Mouse (Mus musculus): ENCODE measurements around the gene Pxn. TPM values are rescaled to one million over a fixed set of nuclear protein-coding genes. Genes with fewer than 3 reads are reported as not detected.

Gene Pxn
- polyA plus RNA-seq, 1 experiment = 25.7 TPM

DNA sequence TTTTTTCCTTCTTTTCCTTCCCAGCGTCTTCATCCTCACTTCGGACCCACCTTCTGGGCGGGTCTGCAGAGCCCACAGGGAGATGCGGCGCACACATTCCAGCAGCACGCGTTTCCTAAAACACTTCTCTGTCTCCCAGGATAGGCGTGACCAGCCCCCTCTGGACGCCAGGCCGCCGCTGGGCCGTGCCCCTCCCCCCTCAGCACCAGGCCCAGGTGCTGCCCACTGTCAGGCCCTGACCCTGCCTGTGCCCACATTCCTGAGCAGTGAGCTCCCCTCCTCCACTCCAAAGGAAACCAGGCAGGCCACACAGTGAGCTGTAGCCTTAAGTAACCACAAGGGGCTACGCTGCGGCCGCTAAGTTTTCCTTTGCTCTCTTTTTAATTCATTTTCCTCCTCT is 17.5 kb downstream of the Pxn start:
- Histone ChIP-seq H3K27ac (ENCODE audit: insufficient read depth, low read length) (no peak overlapping the region), H3K4me3 (ENCODE audit: insufficient read depth, low read length) (no peak overlapping the region), H3K4me1 (ENCODE audit: control insufficient read depth, insufficient read depth, low read length) (peaks cover 26% of the 10 kb centered on the region)
- TF ChIP-seq POLR2A (IDR thresholded peaks at IDR 0.05; ENCODE audit: low read depth, low read length) = no peak
- no peak for TF ChIP-seq CTCF (IDR thresholded peaks at IDR 0.05; ENCODE audit: borderline replicate concordance, insufficient read depth, low read length)

DNA sequence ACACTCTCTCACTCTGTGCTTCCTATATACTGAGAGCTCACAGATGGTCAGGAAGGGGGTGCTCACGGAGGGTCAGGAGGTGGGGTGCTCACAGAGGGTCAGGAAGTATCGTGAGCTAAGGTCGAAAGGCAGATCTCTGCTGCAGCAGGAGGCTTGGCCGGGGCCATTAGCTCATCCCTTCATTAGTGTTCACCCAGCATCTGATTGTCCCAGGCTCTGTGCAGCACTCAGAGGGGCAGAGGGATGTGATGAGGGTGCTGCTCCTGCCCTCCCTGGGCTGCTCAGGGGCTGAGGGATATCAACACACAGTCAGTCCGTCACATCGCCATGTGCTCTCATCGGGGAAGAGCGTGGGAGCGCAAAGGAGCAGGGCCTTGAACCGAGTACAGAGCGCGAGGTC is 18.0 kb downstream of the Pxn start:
- Histone ChIP-seq H3K27ac (ENCODE audit: insufficient read depth, low read length) (no peak overlapping the region), H3K4me3 (ENCODE audit: insufficient read depth, low read length) (no peak overlapping the region)
- TF ChIP-seq CTCF (IDR thresholded peaks at IDR 0.05; ENCODE audit: borderline replicate concordance, insufficient read depth, low read length) = no peak
- TF ChIP-seq POLR2A (IDR thresholded peaks at IDR 0.05; ENCODE audit: low read depth, low read length) = no peak

DNA sequence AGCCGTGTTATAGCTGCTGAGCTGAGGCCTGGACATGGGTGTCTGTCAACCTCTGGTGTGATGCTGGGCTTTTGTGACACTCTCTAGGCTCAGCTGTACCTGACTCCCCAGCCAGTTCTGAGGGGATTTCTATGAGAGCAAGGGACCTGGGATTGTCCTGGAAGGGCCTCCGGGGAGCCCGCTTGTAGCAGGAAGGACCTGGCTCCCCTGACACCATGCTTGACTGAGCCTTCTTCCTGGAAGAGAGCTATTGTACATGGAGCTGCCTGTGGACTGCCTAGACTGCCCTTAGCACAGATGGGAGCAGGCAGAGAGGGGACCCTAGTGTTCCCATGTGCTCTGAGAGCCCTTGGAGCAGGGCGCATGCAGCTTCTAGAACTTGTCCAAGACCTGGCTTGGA is 18.9 kb downstream of the Pxn start:
- peaks cover 31% of the 10 kb centered on the region for H3K4me1 ChIP-seq (ENCODE audit: control insufficient read depth, insufficient read depth, low read length)

More for the DNA sequence above, 18.0 kb downstream of the Pxn start:
- peaks cover 29% of the 10 kb centered on the region for H3K4me1 ChIP-seq (ENCODE audit: control insufficient read depth, insufficient read depth, low read length)

DNA sequence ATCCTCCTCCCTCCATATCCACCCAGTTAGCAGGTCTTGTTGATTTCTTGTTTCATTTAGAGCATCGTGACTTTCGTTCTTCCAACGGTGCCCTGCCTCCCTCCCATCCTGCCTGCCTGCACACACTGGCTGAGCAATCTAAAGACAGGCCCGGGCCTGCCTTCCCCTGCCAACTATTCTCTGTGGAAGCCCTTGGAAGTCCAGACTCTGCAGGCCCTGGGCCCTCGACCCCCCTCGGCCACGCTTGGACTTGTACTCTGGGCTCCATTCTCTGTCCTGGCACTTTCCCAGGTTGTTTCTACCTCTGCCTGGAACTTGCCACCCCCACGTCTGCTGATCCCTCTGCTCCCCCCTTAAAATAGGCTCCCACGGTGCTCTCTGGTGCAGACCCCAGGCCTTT is 19.5 kb downstream of the Pxn start:
- Histone ChIP-seq H3K27ac (ENCODE audit: insufficient read depth, low read length) (no peak overlapping the region), H3K4me3 (ENCODE audit: insufficient read depth, low read length) (no peak overlapping the region), H3K4me1 (ENCODE audit: control insufficient read depth, insufficient read depth, low read length) (peaks cover 33% of the 10 kb centered on the region)
- TF ChIP-seq CTCF (IDR thresholded peaks at IDR 0.05; ENCODE audit: borderline replicate concordance, insufficient read depth, low read length) = no peak
- TF ChIP-seq POLR2A (IDR thresholded peaks at IDR 0.05; ENCODE audit: low read depth, low read length) = no peak

More for the DNA sequence above, 18.9 kb downstream of the Pxn start:
- H3K4me3 ChIP-seq (ENCODE audit: insufficient read depth, low read length) = no peak overlapping the region
- H3K27ac ChIP-seq (ENCODE audit: insufficient read depth, low read length) = no peak overlapping the region
- TF ChIP-seq POLR2A (IDR thresholded peaks at IDR 0.05; ENCODE audit: low read depth, low read length) (no peak), CTCF (IDR thresholded peaks at IDR 0.05; ENCODE audit: borderline replicate concordance, insufficient read depth, low read length) (no peak)

DNA sequence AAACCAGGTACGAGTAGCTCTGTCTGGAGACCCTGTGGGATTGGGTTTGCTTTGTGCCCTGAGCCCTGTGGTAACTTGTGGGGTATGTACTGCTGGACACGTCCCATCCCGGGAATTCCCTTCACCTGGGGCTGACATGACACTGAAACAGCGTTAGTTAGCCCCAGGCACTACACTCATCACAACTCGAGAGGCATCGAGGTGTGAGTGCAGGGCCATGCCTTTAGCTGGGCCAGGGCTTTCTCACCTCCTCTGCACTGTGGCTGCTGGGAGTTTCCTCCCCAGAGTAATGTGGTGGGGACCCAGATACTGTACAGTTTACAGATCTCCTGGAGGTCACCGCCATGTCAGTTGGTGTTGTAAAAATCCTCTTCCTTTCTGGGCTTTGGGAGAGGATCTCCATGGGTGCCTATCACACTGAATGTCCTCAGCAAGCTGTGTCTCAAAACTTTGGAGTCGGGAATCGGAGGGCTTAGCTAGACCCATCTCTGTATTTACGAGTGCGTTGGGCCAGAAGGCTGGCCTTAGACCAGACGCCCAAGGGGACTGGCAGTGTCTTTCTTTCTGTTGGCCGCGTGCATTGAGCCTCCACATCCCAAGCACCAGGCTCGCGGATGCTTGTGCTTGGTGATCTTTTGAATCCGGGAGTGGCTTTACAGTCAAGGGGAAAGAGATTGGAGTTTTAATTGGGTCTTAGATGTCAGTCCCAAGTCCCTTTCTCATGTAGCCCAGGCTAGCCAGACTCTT is 20.2 kb downstream of the Pxn start:
- no peak overlapping the region for H3K4me3 ChIP-seq (ENCODE audit: insufficient read depth, low read length)
- peaks cover 35% of the 10 kb centered on the region for H3K4me1 ChIP-seq (ENCODE audit: control insufficient read depth, insufficient read depth, low read length)
- no peak overlapping the region for H3K27ac ChIP-seq (ENCODE audit: insufficient read depth, low read length)
- no peak for TF ChIP-seq CTCF (IDR thresholded peaks at IDR 0.05; ENCODE audit: borderline replicate concordance, insufficient read depth, low read length)

DNA sequence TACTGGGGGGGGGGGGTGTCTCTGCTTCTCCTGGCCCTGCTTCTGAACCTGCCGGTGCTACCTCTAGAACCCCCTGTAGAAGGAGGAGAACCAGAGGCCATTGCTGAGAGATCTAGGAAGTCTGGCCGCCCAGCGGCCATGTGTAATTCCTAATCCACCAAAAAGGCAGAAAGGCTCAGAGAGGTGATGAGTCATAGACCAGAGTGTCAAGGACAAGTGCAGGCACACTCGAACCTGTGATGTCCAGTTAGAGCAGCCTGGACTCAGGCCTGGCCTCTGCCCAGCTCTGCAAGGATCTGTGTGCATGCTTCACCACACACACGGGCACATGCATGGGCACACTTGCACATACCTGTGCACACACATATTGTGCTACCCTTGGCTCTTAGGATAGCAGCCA is 21.7 kb downstream of the Pxn start:
- H3K4me1 ChIP-seq (ENCODE audit: control insufficient read depth, insufficient read depth, low read length) = peaks cover 35% of the 10 kb centered on the region
- no peak overlapping the region for H3K4me3 ChIP-seq (ENCODE audit: insufficient read depth, low read length)
- H3K27ac ChIP-seq (ENCODE audit: insufficient read depth, low read length) = no peak overlapping the region

DNA sequence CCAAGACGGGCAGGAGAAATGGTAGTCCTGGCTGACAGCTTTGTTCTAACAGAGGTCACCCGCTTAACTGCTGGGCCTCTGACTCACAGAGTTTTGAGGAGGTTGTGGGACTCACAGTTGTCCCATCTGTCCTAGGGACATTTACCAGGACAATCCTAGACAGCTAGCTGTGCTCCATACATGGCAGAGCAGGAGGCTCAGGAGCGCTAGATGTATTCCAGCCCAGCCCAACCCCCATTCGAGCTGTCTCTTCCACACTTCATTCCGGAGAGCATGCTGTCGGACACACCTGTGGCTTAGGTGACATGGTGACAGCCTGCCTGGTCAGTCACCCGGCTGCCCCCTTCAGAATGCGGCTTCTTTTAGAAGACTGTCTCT is 22.9 kb downstream of the Pxn start:
- TF ChIP-seq POLR2A (IDR thresholded peaks at IDR 0.05; ENCODE audit: low read depth, low read length) = no peak
- no peak for TF ChIP-seq CTCF (IDR thresholded peaks at IDR 0.05; ENCODE audit: borderline replicate concordance, insufficient read depth, low read length)
- Histone ChIP-seq H3K27ac (ENCODE audit: insufficient read depth, low read length) (no peak overlapping the region), H3K4me1 (ENCODE audit: control insufficient read depth, insufficient read depth, low read length) (peaks cover 35% of the 10 kb centered on the region), H3K4me3 (ENCODE audit: insufficient read depth, low read length) (no peak overlapping the region)

More for the DNA sequence above, 21.7 kb downstream of the Pxn start:
- no peak for TF ChIP-seq CTCF (IDR thresholded peaks at IDR 0.05; ENCODE audit: borderline replicate concordance, insufficient read depth, low read length)
- TF ChIP-seq POLR2A (IDR thresholded peaks at IDR 0.05; ENCODE audit: low read depth, low read length) = no peak

DNA sequence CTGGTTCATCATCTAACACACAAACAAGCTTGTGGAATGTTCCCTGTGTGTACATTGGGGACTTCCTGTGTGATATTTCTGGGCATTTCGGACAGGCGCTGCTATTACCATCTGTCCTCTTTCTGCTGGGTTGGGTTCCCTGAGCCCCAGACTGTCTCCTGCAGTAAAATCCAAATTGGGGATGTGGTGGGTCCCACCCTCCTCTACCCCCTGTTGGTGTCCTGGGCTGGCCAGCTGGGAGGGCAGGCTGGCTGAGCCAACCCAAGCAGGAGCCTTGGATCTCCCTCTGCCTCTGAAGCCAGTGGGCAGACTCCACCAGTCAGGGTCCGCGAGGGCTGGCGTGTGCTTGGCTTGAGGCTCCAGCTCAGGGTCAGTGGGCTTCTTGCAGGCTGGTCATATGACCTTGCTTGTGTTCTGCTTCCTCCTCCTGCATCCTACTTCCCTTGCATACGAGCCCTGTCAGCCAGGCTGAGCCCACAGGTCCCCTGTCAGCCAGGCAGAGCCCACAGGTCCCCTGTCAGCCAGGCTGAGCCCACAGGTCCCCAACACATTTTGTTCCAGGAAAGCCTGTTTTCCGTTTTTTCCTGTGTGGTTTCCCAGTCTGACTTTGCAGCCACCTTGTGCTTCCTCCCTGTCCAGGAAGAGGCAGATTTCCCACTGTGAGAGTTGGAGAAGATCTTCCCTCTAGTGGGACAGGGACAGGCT is 23.4 kb downstream of the Pxn start:
- TF ChIP-seq CTCF (IDR thresholded peaks at IDR 0.05; ENCODE audit: borderline replicate concordance, insufficient read depth, low read length) = no peak
- TF ChIP-seq POLR2A (IDR thresholded peaks at IDR 0.05; ENCODE audit: low read depth, low read length) = no peak
- peaks cover 35% of the 10 kb centered on the region for H3K4me1 ChIP-seq (ENCODE audit: control insufficient read depth, insufficient read depth, low read length)
- no peak overlapping the region for H3K27ac ChIP-seq (ENCODE audit: insufficient read depth, low read length)
- no peak overlapping the region for H3K4me3 ChIP-seq (ENCODE audit: insufficient read depth, low read length)

DNA sequence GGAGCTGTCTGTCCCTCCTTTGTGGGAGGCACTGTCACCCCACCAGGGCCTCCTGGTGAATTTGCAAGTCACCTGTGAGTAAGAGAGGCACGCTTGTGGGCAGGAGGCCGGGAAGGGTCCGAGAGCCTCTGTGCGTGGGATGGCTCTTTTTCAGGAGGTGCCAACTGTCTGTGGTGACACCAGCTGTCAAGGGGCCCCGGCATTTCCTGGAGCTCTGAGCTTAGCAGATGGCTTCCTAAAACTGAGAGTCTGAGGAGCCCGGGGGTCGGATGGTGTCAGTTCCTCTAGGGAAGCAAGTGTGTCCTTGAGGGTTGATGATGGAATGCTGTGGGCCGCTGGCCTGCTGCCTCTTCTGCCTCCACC is 24.0 kb downstream of the Pxn start:
- H3K4me1 ChIP-seq (ENCODE audit: control insufficient read depth, insufficient read depth, low read length) = peaks cover 39% of the 10 kb centered on the region
- TF ChIP-seq CTCF (IDR thresholded peaks at IDR 0.05; ENCODE audit: borderline replicate concordance, insufficient read depth, low read length) (no peak), POLR2A (IDR thresholded peaks at IDR 0.05; ENCODE audit: low read depth, low read length) (no peak)
- H3K4me3 ChIP-seq (ENCODE audit: insufficient read depth, low read length) = no peak overlapping the region
- H3K27ac ChIP-seq (ENCODE audit: insufficient read depth, low read length) = no peak overlapping the region

DNA sequence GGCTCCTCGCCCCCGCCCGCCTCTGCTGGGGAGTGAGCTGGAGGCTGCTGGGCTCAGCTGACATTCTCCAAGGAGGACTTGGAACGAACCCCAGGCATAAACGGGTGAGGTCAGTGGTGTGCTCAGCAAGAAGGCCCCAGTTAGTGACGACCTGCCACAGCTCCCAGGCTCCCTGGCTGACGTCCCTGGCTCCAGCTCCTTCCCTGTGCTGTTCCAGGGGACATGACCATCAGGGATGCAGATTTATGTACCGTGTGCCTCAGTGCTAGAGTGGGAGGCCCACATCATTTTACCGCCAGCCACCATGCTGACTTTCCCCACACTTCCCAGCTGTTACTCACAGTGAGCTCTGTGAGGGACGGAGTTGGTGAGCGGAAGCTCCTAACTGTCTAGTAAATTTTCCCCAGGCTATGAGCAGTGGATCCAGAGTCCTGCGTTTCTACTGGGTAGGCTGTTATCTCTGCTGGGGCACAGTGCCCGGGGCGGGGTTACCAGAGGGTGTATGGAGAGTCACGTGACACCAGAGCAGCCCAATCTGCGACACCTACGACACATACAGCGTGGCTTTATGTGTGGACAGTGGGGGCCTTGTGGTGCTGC is 25.3 kb downstream of the Pxn start:
- H3K27ac ChIP-seq (ENCODE audit: insufficient read depth, low read length) = peak overlapping the region; percentile 41
- H3K4me1 ChIP-seq (ENCODE audit: control insufficient read depth, insufficient read depth, low read length) = peaks cover 46% of the 10 kb centered on the region
- TF ChIP-seq CTCF (IDR thresholded peaks at IDR 0.05; ENCODE audit: borderline replicate concordance, insufficient read depth, low read length) = no peak
- TF ChIP-seq POLR2A (IDR thresholded peaks at IDR 0.05; ENCODE audit: low read depth, low read length) = no peak
- H3K4me3 ChIP-seq (ENCODE audit: insufficient read depth, low read length) = no peak overlapping the region

All from embryonic fibroblast, embryonic 13.5 days (primary cell).